Mouse (Mus musculus): Measurements from ENCODE around the gene Alg2. TPM values are rescaled to one million over a fixed set of nuclear protein-coding genes. Genes with fewer than 3 reads are reported as not detected.

Alg2 gene
- polyA plus RNA-seq, 1 experiment from 2014 or later = 347 TPM

DNA sequence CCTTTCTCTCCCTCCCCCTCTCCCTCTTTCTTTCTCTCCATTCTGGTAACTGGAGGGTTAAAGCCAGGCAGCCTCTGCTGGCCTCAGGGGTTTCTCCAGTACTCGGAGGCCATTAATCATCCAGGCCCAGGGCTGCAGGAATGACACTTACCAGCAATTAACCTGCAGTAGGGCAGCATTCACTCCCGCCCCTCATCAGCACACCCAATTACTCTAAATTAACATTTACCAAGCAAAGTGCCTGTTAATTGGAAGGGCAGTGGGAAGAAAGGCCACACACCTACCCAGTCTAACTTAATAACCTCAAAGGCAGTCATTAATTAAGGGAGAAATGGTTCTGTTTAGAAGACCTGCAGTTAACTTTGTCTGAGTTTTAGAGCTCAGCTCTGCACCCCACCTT is 49.8 kb downstream of the Alg2 start:
- no peak overlapping the region for H3K27ac ChIP-seq (ENCODE audit: low read length)
- H3K4me3 ChIP-seq (ENCODE audit: low read depth, low read length) = no peak overlapping the region
- WGBS = 22% methylated on average over 2 of the region's 2 CpGs
- no peaks in the 10 kb centered on the region for H3K36me3 ChIP-seq (ENCODE audit: control insufficient read depth, insufficient read depth, low read length)
- no peaks in the 10 kb centered on the region for H3K27me3 ChIP-seq (ENCODE audit: control insufficient read depth, insufficient read depth, low read depth, low read length)
- H3K4me1 ChIP-seq (ENCODE audit: control insufficient read depth, insufficient read depth, low read length) = 0 out of 2 replicates have a peak, but pooled peaks cover 4% of the 10 kb centered on the region
- no peaks in the 10 kb centered on the region for H3K9me3 ChIP-seq (replicated peaks; ENCODE audit: control insufficient read depth, low read length, poor library complexity, severe bottlenecking)
- H3K4me2 ChIP-seq (ENCODE audit: low read length) = no peak overlapping the region
- no peak overlapping the region for H3K9ac ChIP-seq (ENCODE audit: low read depth, low read length)
- no peak; the same call in 1 of the 2 replicates for ATAC-seq

DNA sequence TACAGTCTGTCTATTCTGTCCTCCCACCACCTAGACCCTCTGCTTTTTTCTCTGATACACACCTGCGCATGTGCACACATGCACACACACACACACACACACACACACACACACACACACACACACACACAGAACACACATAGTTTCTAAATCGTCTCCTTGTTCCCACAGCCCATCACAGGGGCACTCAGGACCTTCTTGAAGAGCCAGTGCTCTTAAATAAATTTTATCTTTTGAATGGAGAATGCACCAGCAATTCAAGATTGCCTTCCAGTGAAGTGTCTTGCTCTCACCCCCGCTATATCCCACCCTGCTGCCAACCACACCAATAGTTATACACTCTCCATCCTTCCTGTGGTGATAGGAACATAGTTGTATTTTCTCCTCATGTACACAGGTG is 51.2 kb downstream of the Alg2 start:
- ATAC-seq = no peak
- 85% methylated on average over 3 of the region's 3 CpGs for WGBS
- no peak overlapping the region for H3K9ac ChIP-seq (ENCODE audit: low read depth, low read length)
- H3K27me3 ChIP-seq (ENCODE audit: control insufficient read depth, insufficient read depth, low read depth, low read length) = no peaks in the 10 kb centered on the region
- H3K36me3 ChIP-seq (ENCODE audit: control insufficient read depth, insufficient read depth, low read length) = no peaks in the 10 kb centered on the region
- no peak overlapping the region for H3K4me3 ChIP-seq (ENCODE audit: low read depth, low read length)
- no peaks in the 10 kb centered on the region for H3K9me3 ChIP-seq (replicated peaks; ENCODE audit: control insufficient read depth, low read length, poor library complexity, severe bottlenecking)
- H3K4me2 ChIP-seq (ENCODE audit: low read length) = no peak overlapping the region
- H3K27ac ChIP-seq (ENCODE audit: low read length) = no peak overlapping the region
- H3K4me1 ChIP-seq (ENCODE audit: control insufficient read depth, insufficient read depth, low read length) = 0 out of 2 replicates have a peak, but pooled peaks cover 4% of the 10 kb centered on the region

DNA sequence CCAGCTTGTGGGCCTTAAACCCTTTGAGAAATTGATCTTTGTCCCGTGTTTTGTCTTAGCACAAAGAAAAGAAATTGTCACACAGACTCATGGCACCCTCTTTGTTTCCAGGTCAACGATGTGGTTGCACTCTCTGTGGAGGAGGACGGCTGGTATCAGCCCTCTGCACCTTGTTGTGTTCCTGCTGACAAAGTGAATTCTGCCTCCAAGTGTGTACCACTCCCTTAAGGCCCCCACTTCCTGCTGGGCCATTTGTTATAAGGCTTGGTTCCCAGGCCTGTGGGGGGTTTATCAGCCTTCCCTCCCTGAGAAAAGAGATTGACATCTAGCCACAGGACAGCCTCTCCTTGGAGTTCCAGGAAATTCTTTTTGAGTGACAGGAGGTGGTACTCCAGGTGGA is 51.9 kb downstream of the Alg2 start:
- Histone ChIP-seq H3K9me3 (replicated peaks; ENCODE audit: control insufficient read depth, low read length, poor library complexity, severe bottlenecking) (no peaks in the 10 kb centered on the region), H3K27ac (ENCODE audit: low read length) (no peak overlapping the region), H3K4me1 (ENCODE audit: control insufficient read depth, insufficient read depth, low read length) (0 out of 2 replicates have a peak, but pooled peaks cover 4% of the 10 kb centered on the region), H3K4me2 (ENCODE audit: low read length) (no peak overlapping the region), H3K27me3 (ENCODE audit: control insufficient read depth, insufficient read depth, low read depth, low read length) (no peaks in the 10 kb centered on the region), H3K4me3 (ENCODE audit: low read depth, low read length) (no peak overlapping the region), H3K9ac (ENCODE audit: low read depth, low read length) (no peak overlapping the region), H3K36me3 (ENCODE audit: control insufficient read depth, insufficient read depth, low read length) (no peaks in the 10 kb centered on the region)
- 23% methylated on average over 3 of the region's 3 CpGs for WGBS
- ATAC-seq = no peak

DNA sequence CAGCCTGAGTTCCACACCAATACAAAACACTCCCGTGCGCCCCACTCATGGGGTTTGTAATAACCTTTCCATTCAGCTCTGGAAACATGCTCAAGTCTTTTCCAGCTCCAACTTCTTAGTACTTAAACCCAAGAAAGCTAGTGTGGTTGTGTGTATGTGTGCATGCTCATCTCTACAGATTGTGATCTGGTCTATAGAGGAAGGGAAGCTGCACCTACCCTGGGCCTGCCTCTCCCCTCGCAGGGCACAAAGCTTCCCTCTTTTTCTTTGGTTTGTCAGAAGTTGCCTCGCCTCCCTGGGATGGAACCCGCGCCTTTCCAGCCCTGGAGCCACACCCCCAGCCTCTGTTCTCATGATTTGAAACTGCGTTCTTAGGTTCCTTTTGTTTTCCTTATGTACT is 53.9 kb downstream of the Alg2 start:
- no peak overlapping the region for H3K27ac ChIP-seq (ENCODE audit: low read length)
- H3K9me3 ChIP-seq (replicated peaks; ENCODE audit: control insufficient read depth, low read length, poor library complexity, severe bottlenecking) = no peaks in the 10 kb centered on the region
- no peaks in the 10 kb centered on the region for H3K27me3 ChIP-seq (ENCODE audit: control insufficient read depth, insufficient read depth, low read depth, low read length)
- no peak overlapping the region for H3K4me3 ChIP-seq (ENCODE audit: low read depth, low read length)
- 30% methylated on average over 7 of the region's 7 CpGs for WGBS
- H3K9ac ChIP-seq (ENCODE audit: low read depth, low read length) = no peak overlapping the region
- H3K4me1 ChIP-seq (ENCODE audit: control insufficient read depth, insufficient read depth, low read length) = 0 out of 2 replicates have a peak, but pooled peaks cover 4% of the 10 kb centered on the region
- no peaks in the 10 kb centered on the region for H3K36me3 ChIP-seq (ENCODE audit: control insufficient read depth, insufficient read depth, low read length)
- ATAC-seq = no peak
- H3K4me2 ChIP-seq (ENCODE audit: low read length) = no peak overlapping the region

DNA sequence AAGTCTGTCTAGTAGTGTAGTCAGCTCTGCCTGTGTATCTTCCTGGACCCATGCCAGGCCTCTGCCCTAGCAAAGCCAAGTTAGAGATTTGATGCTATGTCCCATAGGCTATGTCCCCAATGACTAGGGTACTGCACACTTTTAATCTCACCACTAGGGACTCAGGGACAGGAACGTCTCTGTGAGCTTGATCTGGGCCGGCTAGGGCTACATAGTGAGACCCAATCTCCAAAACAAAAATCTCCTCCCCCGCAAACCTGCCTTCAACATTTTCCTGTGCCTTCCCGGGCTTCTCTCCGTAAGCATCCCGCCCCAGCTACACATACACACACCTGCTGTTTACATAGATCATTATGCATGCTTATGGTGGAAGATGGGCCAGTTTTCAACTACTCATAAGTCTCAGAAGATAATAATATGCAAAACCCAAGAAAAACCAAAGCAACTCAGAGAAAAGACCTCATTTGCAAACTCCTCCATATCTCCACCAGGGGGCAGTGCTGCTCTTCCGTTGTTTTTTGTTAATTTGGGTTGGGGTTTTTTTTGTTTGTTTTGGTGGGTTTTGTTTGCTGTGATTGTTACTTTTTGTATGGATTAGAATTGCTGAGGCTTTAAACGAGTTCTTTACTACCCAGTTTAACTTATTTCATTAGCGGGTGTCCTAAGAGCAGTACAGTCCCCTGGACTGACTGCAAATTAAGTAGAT is 54.7 kb downstream of the Alg2 start:
- no peak overlapping the region; the same call in 1 of the 2 replicates for H3K4me2 ChIP-seq (ENCODE audit: low read length)
- H3K4me3 ChIP-seq (ENCODE audit: low read depth, low read length) = no peak overlapping the region
- no peaks in the 10 kb centered on the region for H3K9me3 ChIP-seq (replicated peaks; ENCODE audit: control insufficient read depth, low read length, poor library complexity, severe bottlenecking)
- ATAC-seq = peak; percentile 41
- H3K4me1 ChIP-seq (ENCODE audit: control insufficient read depth, insufficient read depth, low read length) = 0 out of 2 replicates have a peak, but pooled peaks cover 2% of the 10 kb centered on the region
- H3K36me3 ChIP-seq (ENCODE audit: control insufficient read depth, insufficient read depth, low read length) = no peaks in the 10 kb centered on the region
- no peak overlapping the region for H3K27ac ChIP-seq (ENCODE audit: low read length)
- H3K27me3 ChIP-seq (ENCODE audit: control insufficient read depth, insufficient read depth, low read depth, low read length) = no peaks in the 10 kb centered on the region
- 26% methylated on average over 9 of the region's 9 CpGs for WGBS
- H3K9ac ChIP-seq (ENCODE audit: low read depth, low read length) = no peak overlapping the region

DNA sequence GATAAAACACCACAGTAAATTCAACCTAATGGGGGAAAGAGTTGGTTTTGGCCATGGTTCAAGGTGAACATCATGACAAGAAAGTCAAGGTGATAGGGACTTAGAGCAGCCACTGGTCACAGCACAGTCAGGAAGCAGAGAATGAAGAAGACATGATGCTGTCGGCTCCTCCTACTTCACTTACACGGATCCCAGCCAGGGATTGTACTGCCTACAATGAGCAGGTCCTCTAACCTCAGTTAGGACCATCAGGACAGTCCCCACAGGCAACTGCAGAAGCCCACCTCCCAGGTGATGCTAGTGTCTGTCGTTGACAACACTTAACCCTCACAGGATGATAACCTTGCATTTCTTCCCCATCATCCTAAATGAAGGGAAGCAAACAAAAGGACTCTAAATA is 56.3 kb downstream of the Alg2 start:
- no peak for ATAC-seq
- no peak overlapping the region for H3K27ac ChIP-seq (ENCODE audit: low read length)
- H3K4me2 ChIP-seq (ENCODE audit: low read length) = no peak overlapping the region
- H3K27me3 ChIP-seq (ENCODE audit: control insufficient read depth, insufficient read depth, low read depth, low read length) = no peaks in the 10 kb centered on the region
- no peaks in the 10 kb centered on the region for H3K4me1 ChIP-seq (ENCODE audit: control insufficient read depth, insufficient read depth, low read length)
- no peak overlapping the region for H3K4me3 ChIP-seq (ENCODE audit: low read depth, low read length)
- WGBS = 77% methylated on average over 3 of the region's 3 CpGs
- H3K36me3 ChIP-seq (ENCODE audit: control insufficient read depth, insufficient read depth, low read length) = no peaks in the 10 kb centered on the region
- no peaks in the 10 kb centered on the region for H3K9me3 ChIP-seq (replicated peaks; ENCODE audit: control insufficient read depth, low read length, poor library complexity, severe bottlenecking)
- no peak overlapping the region for H3K9ac ChIP-seq (ENCODE audit: low read depth, low read length)

Other genes with a start within 250 kb of the Alg2 start
- gene Tgfbr1, start 121.1 kb downstream of the Alg2 start, polyA plus RNA-seq (2015; fragmentation: Nextera tagmentation; extraction: Ambion mirVana) = 30.2 and 37.8 TPM in 2 replicates
- gene Sec61b, start 325 bp upstream of the Alg2 start, polyA plus RNA-seq (2015; fragmentation: Nextera tagmentation; extraction: Ambion mirVana) = 241 and 246 TPM in 2 replicates